Mouse (Mus musculus) lung, embryonic 16.5 days (tissue): ENCODE measurements at regions not wholly inside any gene's neighbourhood (a gene's known extent, or its start where the extent isn't known, plus 50 kb on each side); places are given as distances from the start of the nearest gene placed in this dataset.

Source experiments
- ATAC-seq: fragments of 200-750 bp; cut with Nextera tagmentation; 2 replicates; pipeline ENCODE4 v1.8.0; 2017; ENCODE audit warnings: low read depth, mild to moderate bottlenecking, moderate library complexity
- H3K27ac ChIP-seq: fragments of 300-500 bp; sonication (generic); 2 replicates; pipeline ENCODE4 v1.5.1; 2014; ENCODE audit warnings: mild to moderate bottlenecking, control low read depth, low read length
- H3K27me3 ChIP-seq: fragments of 300-500 bp; sonication (generic); 2 replicates; pipeline ENCODE4 v1.6.1; 2014; ENCODE audit warnings: low read depth, low read length, mixed read lengths; ENCODE audit not compliant: control insufficient read depth, insufficient read depth
- H3K36me3 ChIP-seq: fragments of 300-500 bp; sonication (generic); 2 replicates; pipeline ENCODE4 v1.6.1; 2014; ENCODE audit warnings: low read length; ENCODE audit not compliant: control insufficient read depth, insufficient read depth
- H3K4me1 ChIP-seq: fragments of 300-500 bp; sonication (generic); replicated peaks from 2 replicates; pipeline ENCODE4 v1.6.1; 2014; ENCODE audit warnings: low read length, mixed read lengths; ENCODE audit not compliant: control insufficient read depth, insufficient read depth
- H3K4me2 ChIP-seq: fragments of 300-500 bp; sonication (generic); 2 replicates; pipeline ENCODE4 v1.6.1; 2014; ENCODE audit warnings: low read depth, low read length, control low read depth
- H3K4me3 ChIP-seq: fragments of 300-500 bp; sonication (generic); 2 replicates; pipeline ENCODE4 v1.5.1; 2014; ENCODE audit warnings: mild to moderate bottlenecking, low read length, control low read depth
- H3K9ac ChIP-seq: fragments of 300-500 bp; sonication (generic); 2 replicates; pipeline ENCODE4 v1.6.1; 2014; ENCODE audit warnings: low read length, control low read depth
- H3K9me3 ChIP-seq: fragments of 300-500 bp; sonication (generic); 2 replicates; pipeline ENCODE4 v1.6.1; 2016; ENCODE audit warnings: low read length; ENCODE audit not compliant: control insufficient read depth
- WGBS: fragments of 180-500 bp; shearing (Covaris S2); extraction: QIAGEN DNeasy Blood & Tissue Kit; methylation state at CpG from one replicate; pipeline ENCODE4 v1.1.7; 2014; 5-methylcytosine and 5-hydroxymethylcytosine counted together

DNA sequence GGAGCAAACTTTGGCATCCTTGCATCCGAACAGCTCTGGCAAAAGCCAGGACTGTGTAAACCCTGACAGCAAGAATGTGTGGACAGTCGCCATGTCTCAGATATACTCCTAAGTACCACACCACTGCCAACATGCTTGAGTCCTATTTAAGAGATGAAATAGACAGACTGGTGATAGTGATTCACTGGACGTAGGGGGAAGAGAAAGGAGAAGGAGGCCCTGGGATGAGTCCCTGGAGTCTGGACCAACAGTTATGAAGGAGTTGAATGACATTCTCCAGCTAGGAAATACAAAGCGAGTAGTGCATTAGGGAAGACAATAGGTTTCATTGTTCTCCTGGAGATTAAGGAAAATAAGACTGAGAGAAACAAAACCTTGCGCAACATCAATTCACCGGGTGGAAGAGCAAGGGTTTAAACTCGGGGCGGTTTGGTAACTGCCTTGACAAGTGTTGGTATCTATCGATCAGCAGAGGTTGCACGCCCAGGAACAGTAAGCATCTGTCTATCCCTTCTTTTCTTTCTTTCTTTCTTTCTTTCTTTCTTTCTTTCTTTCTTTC lies 54.3 kb upstream of the Nrbf2 start:
- H3K27ac ChIP-seq, result no peak overlapping the region
- ATAC-seq, result no peak

DNA sequence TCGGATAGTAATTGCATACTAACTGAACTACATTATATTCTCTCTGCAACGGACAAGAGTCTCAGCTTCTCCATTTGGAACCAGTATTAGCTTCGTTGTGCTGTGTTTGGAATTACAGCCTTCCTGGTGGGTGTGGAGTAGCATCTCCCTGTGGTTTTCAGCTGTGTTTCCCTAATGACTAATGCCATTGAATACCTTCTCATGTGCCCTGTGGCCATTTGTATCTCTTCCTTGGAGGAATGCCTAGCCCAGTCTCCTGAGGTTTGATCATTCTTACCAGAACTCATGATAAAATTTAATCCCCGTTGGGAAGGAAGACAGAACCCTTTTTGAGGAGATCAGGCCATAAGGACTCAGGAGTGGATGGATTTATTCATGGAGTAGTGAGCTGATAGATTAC lies 59.6 kb upstream of the Nrbf2 start:
- 84% methylated on average over 4 of the region's 4 CpGs for WGBS
- no peak for ATAC-seq
- no peaks in the 10 kb centered on the region for H3K27me3 ChIP-seq

More for the DNA sequence above, 54.3 kb upstream of the Nrbf2 start:
- H3K4me2 ChIP-seq, result no peak overlapping the region
- H3K4me3 ChIP-seq, result no peak overlapping the region
- H3K9ac ChIP-seq, result no peak overlapping the region
- 54% methylated on average over 10 of the region's 10 CpGs for WGBS
- H3K9me3 ChIP-seq, result no peaks in the 10 kb centered on the region
- no peaks in the 10 kb centered on the region for H3K36me3 ChIP-seq
- H3K27me3 ChIP-seq, result no peaks in the 10 kb centered on the region
- no peaks in the 10 kb centered on the region for H3K4me1 ChIP-seq

DNA sequence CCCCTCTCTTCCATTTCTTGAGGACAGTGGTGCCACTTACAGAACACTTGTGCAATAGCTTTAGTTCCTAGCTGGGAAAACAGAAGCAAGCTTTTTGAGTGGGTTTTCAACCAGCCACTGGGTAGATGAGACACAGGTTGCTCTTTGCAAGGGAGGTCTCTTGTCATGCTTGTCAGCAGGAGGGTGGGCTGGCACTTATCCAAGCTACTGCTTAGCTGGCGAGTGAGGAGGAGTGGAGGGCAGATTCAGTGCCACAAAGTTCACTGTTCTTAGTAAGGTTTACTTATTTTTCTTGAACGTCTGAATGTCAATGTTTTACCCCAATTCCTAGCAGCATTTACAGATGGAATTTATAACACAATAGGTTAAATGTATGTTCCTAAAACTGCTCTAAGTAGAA lies 65.9 kb upstream of the Nrbf2 start:
- no peaks in the 10 kb centered on the region for H3K4me1 ChIP-seq
- no peaks in the 10 kb centered on the region for H3K9me3 ChIP-seq
- H3K4me2 ChIP-seq, result no peak overlapping the region
- H3K36me3 ChIP-seq, result no peaks in the 10 kb centered on the region
- no peak overlapping the region for H3K4me3 ChIP-seq
- ATAC-seq, result no peak
- H3K27ac ChIP-seq, result no peak overlapping the region
- no peaks in the 10 kb centered on the region for H3K27me3 ChIP-seq
- H3K9ac ChIP-seq, result no peak overlapping the region
- 19% methylated on average over 2 of the region's 2 CpGs for WGBS

More for the DNA sequence above, 59.6 kb upstream of the Nrbf2 start:
- no peak overlapping the region for H3K4me2 ChIP-seq
- H3K4me3 ChIP-seq, result no peak overlapping the region
- H3K27ac ChIP-seq, result no peak overlapping the region
- H3K36me3 ChIP-seq, result no peaks in the 10 kb centered on the region
- no peaks in the 10 kb centered on the region for H3K4me1 ChIP-seq
- no peaks in the 10 kb centered on the region for H3K9me3 ChIP-seq
- H3K9ac ChIP-seq, result no peak overlapping the region

DNA sequence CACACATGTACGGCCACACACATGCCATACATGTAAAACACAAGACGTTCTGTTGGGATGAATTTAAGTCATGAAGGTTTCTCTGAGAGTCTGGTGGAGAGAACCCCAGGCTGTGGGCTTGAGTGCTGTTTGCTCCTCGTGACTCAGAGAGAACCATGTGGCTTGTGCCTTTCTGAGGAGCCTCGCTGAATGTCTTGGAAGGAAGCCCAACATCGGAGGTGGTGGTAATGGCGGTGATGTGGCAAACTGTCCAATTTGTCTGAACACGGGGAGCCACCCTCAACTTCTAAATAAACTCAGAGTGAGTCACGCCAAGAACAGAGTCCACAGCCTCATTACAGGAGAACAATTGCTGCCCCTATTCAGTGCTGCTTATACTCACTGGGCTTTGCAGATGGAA lies 75.7 kb upstream of the Nrbf2 start:
- H3K4me2 ChIP-seq, result no peak overlapping the region
- WGBS, result 49% methylated on average over 8 of the region's 8 CpGs

DNA sequence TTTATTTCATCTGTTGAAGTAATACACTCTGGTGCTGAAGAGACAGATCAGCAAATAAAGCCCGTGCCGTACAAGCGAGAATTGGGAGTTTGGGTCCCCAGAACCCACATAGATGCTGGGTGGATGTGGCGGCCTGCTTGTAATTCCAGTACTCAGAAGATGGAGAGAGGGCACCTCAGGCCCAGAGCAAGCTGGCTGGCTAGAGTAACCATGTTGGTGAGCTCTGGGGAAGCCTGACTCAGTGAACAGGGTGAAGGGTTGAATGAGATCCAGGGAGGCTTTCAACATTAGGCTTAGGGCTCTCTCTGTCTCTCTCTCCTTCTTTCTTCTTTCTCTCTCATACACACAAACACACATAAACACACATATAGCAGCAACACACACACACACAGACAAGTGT lies 76.2 kb upstream of the Nrbf2 start:
- Histone ChIP-seq H3K4me3 (no peak overlapping the region), H3K27me3 (no peaks in the 10 kb centered on the region)
- no peak for ATAC-seq

More for the DNA sequence above, 75.7 kb upstream of the Nrbf2 start:
- Histone ChIP-seq H3K27ac (no peak overlapping the region), H3K4me1 (no peaks in the 10 kb centered on the region), H3K36me3 (no peaks in the 10 kb centered on the region), H3K4me3 (no peak overlapping the region), H3K9ac (no peak overlapping the region), H3K9me3 (no peaks in the 10 kb centered on the region), H3K27me3 (no peaks in the 10 kb centered on the region)
- ATAC-seq, result no peak

DNA sequence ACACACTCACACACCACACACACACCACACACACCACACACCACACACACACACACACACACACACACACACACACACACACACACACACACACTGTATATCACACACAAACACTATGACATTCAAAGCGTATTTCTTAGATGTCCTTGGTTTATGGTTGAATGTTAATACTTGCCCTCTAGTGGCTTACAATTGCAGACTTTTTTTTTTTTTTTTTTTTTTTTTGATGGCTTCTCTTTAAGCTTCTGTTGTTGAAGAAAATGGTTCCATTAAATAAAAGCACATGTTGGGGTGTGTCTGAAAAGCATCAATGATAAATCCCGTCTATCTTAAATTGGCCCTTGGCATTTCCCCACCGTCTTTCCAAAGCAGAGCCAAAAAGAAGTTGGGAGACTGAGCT lies 79.5 kb upstream of the Nrbf2 start:
- H3K9me3 ChIP-seq, result no peaks in the 10 kb centered on the region
- no peak for ATAC-seq
- H3K9ac ChIP-seq, result no peak overlapping the region
- no peak overlapping the region for H3K4me2 ChIP-seq
- H3K27me3 ChIP-seq, result no peaks in the 10 kb centered on the region
- H3K36me3 ChIP-seq, result no peaks in the 10 kb centered on the region
- H3K27ac ChIP-seq, result no peak overlapping the region
- 92% methylated on average over 3 of the region's 3 CpGs for WGBS
- H3K4me1 ChIP-seq, result no peaks in the 10 kb centered on the region
- H3K4me3 ChIP-seq, result no peak overlapping the region

More for the DNA sequence above, 76.2 kb upstream of the Nrbf2 start:
- Histone ChIP-seq H3K36me3 (no peaks in the 10 kb centered on the region), H3K27ac (no peak overlapping the region), H3K9ac (no peak overlapping the region), H3K4me1 (no peaks in the 10 kb centered on the region), H3K4me2 (no peak overlapping the region), H3K9me3 (no peaks in the 10 kb centered on the region)
- 89% methylated on average over 4 of the region's 4 CpGs for WGBS

DNA sequence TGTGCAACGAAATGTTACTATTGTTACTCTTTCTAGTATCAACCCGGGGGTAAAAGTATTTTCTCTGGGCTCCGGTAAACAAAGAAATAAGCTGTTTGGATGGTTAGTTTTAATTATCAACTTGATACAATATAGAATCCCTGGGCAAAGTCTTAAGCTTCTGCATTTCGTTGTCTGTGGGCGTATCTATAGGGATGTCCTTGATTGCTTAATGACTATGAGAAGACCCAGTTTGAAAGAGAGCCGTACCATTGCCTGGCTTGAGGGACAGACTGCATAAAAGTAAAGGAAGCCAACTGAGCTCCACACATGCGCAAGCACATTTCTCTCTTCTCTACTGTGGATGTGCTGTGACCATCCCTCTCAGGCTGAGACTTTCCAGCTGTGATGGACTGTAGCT lies 80.1 kb upstream of the Nrbf2 start:
- H3K9me3 ChIP-seq, result no peaks in the 10 kb centered on the region
- H3K4me1 ChIP-seq, result no peaks in the 10 kb centered on the region
- no peaks in the 10 kb centered on the region for H3K36me3 ChIP-seq
- H3K4me2 ChIP-seq, result no peak overlapping the region
- H3K9ac ChIP-seq, result no peak overlapping the region
- ATAC-seq, result no peak
- WGBS, result 88% methylated on average over 7 of the region's 7 CpGs
- no peaks in the 10 kb centered on the region for H3K27me3 ChIP-seq
- no peak overlapping the region for H3K27ac ChIP-seq
- H3K4me3 ChIP-seq, result no peak overlapping the region

DNA sequence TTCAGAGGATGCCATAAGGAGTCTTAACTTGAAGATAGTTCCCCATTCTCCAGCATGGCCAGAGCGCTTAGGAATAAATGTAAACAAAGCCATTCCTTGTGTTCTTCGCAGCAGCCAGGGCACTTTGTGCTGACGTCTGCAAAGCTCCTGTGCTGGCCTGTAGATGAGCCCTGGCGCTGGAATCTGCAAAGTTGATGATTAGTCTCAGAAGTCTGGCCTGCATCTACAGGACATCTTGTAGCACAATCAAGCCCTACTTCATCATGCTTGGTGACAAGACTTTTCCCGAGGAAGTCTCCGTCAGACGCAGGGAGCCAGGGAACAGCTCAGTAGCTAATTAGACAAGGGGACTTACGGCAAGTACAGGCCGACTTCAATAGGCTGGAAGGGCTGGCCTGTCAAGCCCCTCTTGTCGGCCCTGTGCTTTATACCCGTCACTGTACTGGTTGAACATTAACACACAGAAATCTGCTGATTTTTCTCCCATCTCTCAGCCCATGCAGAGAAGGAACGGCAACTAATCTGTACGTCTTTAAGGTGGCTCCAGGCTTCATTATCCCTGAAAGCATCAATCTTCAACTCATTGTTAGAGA lies 87.6 kb upstream of the Nrbf2 start:
- Histone ChIP-seq H3K27me3 (no peaks in the 10 kb centered on the region), H3K27ac (no peak overlapping the region), H3K9me3 (no peaks in the 10 kb centered on the region), H3K36me3 (no peaks in the 10 kb centered on the region), H3K4me1 (no peaks in the 10 kb centered on the region), H3K9ac (no peak overlapping the region), H3K4me2 (peak overlapping the region; percentile 12; the same call in 1 of the 2 replicates), H3K4me3 (no peak overlapping the region)
- WGBS, result 8% methylated on average over 13 of the region's 13 CpGs
- ATAC-seq, result peak; percentile 38; the same call in 1 of the 2 replicates

DNA sequence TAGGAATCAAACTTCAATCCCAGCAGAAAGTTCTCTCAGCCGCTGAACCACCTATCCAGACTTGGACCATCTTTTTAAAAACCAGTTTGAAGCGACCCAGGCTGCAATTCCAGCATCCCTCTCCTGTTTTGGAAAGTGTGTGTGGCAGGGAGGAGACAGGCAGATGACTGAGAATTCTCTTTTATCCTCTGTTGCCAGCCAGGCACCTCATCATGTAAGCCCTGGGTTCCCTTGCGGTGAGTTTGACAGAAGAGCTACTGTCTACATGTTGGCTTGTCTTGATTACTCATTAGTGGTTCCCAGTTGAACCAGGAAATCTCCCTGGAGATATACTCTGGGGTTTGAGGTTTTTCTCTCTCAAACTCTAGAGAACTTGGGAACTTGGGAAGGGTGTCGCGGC lies 91.5 kb upstream of the Nrbf2 start:
- no peak for ATAC-seq
- Histone ChIP-seq H3K9me3 (no peaks in the 10 kb centered on the region), H3K4me1 (no peaks in the 10 kb centered on the region), H3K4me3 (no peak overlapping the region), H3K27me3 (no peaks in the 10 kb centered on the region), H3K9ac (no peak overlapping the region), H3K36me3 (no peaks in the 10 kb centered on the region), H3K4me2 (no peak overlapping the region), H3K27ac (no peak overlapping the region)
- WGBS, result 85% methylated on average over 5 of the region's 5 CpGs
